Mouse (Mus musculus) liver, adult 2 months (tissue): Measurements from ENCODE around the gene Plekhh3.

Source experiments
- CTCF ChIP-seq: fragments of 200-500 bp; IDR thresholded peaks from 2 replicates; pipeline ENCODE4 v1.5.1; 2011; ENCODE audit warnings: low read depth, low read length, control low read depth
- POLR2A ChIP-seq: fragments of 200-500 bp; IDR thresholded peaks from 2 replicates; pipeline ENCODE4 v1.6.1; 2011; ENCODE audit warnings: low read length, control low read depth; ENCODE audit not compliant: insufficient read depth; ENCODE audit errors: extremely low read depth

DNA sequence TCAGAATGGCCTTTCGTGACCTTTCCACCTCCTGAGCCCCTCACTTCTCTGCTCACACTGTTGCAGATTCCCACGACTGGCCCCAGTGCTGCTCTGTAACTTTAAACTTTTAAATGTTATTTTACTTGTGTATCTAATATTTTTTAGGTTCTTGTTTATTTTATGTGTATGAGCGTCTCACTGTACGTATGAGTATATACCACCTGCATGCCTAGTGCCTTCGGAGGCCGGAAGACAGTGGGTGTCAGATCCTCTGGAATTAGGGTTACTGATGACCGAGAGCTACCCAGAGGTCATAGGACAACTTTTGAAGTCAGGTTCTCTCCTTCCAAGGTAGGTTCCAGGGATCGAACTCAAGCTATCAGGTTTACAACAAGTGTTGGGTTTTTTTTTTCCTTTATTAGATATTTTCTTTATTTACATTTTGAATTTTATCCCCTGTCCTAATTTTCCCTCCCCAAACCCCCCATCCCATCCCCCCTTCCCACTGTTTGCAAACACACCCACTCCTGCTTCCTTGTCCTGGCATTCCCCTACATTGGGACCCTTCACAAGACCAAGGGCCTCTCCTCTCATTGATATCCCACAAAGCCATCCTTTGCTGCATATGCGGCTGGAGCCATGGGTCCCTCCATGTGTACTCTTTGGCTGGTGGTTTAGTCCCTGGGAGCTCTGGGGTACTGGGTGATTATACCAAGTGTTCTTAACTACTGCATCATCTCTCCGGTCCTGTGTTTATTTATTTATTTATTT is 28.8 kb downstream of the Plekhh3 start:
- TF ChIP-seq CTCF: no peak
- TF ChIP-seq POLR2A: no peak
